Mouse (Mus musculus): ENCODE data around the gene Arhgdia.

DNA sequence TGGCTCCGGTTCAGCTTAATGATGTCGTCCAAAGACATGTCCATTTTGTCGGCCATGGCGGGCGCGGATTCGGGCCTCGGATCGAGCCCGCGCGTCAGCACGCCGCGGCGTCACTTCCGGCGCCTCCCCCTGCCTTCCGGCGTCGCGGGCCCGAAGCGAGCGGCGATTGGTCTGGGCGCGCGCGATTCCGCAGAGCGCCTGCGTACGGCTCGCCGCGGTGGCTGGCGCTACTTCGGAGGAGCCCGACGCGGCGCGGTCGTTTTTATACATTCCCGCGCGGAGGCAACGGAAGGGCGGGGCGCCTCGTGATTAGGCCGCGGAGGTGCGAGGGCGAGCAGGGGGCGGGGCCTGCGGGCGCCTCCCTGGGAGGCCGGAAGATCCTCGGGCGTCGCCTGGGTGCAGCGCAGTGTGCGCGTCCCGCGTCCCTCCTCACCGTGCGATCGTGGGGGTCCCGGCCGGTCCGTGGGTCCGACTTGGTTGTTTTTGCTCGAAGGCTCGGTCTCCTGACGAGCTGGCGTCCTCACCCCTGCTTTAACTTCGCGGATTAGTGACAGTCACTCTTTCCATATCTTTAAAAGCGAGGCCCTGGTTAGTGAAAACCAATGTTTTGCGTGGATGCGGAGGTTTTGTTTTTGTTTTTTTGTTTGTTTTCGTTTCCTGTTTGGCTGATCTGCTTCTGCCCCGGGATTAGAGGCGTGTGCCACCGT, 17.0 kb upstream of the Arhgdia start, which contains the start of the genes Alyref and Anapc11:
- TF ChIP-seq CTCF (IDR thresholded peaks at IDR 0.05; ENCODE audit: low read depth, low read length): no peak
- TF ChIP-seq POLR2A (IDR thresholded peaks at IDR 0.05; ENCODE audit: borderline replicate concordance, low read depth, low read length): peak; percentile 44; the same call in 1 of the 2 replicates
